In the genomic region with DNA sequence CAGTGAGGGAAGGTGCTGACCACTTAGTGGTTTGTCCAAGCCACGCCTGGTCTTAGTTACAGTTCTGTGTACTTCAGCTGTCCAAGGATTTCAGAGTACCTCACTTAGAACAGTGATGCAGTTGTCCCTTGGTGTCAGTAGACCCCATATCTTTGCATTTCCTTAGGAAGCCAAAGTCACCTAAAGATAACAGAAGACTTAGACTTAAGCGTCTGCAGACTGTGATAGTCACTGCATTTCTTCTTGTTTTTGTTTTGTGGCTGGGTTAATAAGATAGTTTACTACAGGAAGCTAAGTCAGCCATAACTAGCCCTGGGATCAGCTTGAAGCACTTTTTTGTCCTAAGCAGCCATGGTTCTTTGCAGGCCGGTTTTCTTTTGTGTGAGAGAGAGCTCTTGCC, we compare ENCODE assay signal across 23 mouse cellular contexts. TPM values are rescaled to one million over a fixed set of nuclear protein-coding genes. Genes with fewer than 3 reads are reported as not detected.
A peak's percentile ranks its signal among the peaks of the same experiment; 100 is the strongest.
DNase-seq lines count a peak whose midpoint lies in the region; ATAC-seq lines count a peak whose summit lies in the region.
"Had no signal": no experiment of that assay in that cellular context is flagged by ENCODE, and none has a peak within 500 bp of the region (broad histone marks: within the 10 kb centered on the region; RNA-seq: fewer than 3 reads in every experiment).

No protein-coding gene starts in this region.

- H3K27ac ChIP-seq in liver, embryonic 11.5 days (ENCODE audit: low read depth, low read length), result peak overlapping the region; percentile 74
- peak overlapping the region; percentile 77 for H3K27ac ChIP-seq in liver, embryonic 12.5 days
- H3K27ac ChIP-seq in liver, embryonic 16.5 days (ENCODE audit: low read length), result no peak overlapping the region; the same call in 1 of the 2 replicates
- H3K27ac ChIP-seq in intestine, embryonic 15.5 days, result no peak overlapping the region
- no peak overlapping the region for H3K27ac ChIP-seq in hindbrain, embryonic 11.5 days (ENCODE audit: low read depth, low read length)
- H3K27ac ChIP-seq: embryonic facial prominence, embryonic 10.5 days; heart, embryonic 10.5 days; hindbrain, embryonic 14.5 days had no signal

- peak; percentile 72 for ATAC-seq in liver, embryonic 11.5 days (replicated peaks; ENCODE audit: low FRiP score)
- ATAC-seq in liver, embryonic 12.5 days, result peak; percentile 78
- ATAC-seq in liver, embryonic 16.5 days (ENCODE audit: low read depth), result peak; percentile 54
- ATAC-seq in intestine, embryonic 15.5 days, result no peak
- no peak for ATAC-seq in hindbrain, embryonic 11.5 days (ENCODE audit: low FRiP score)
- ATAC-seq: activated CD4-positive, CD25-positive, alpha-beta regulatory T cell, adult 4 months; CD4-positive, CD25-positive, alpha-beta regulatory T cell, adult 4 months; forebrain, embryonic 14.5 days; Patski had no signal

- no peaks in the 10 kb centered on the region; the same call in 1 of the 2 replicates for H3K9me3 ChIP-seq in liver, embryonic 11.5 days (ENCODE audit: control insufficient read depth, low read length)
- no peaks in the 10 kb centered on the region; the same call in 1 of the 2 replicates for H3K9me3 ChIP-seq in liver, embryonic 12.5 days (replicated peaks)
- no peaks in the 10 kb centered on the region for H3K9me3 ChIP-seq in liver, embryonic 16.5 days (replicated peaks; ENCODE audit: control insufficient read depth, low read length)
- no peaks in the 10 kb centered on the region for H3K9me3 ChIP-seq in intestine, embryonic 15.5 days
- no peaks in the 10 kb centered on the region for H3K9me3 ChIP-seq in hindbrain, embryonic 11.5 days (ENCODE audit: control insufficient read depth, low read length)
- H3K9me3 ChIP-seq: embryonic facial prominence, embryonic 10.5 days; G1E; heart, embryonic 10.5 days had no signal

- H3K4me3 ChIP-seq in liver, embryonic 11.5 days (ENCODE audit: low read depth, low read length), result no peak overlapping the region
- H3K4me3 ChIP-seq in liver, embryonic 12.5 days, result no peak overlapping the region
- no peak overlapping the region for H3K4me3 ChIP-seq in liver, embryonic 16.5 days (ENCODE audit: low read depth, low read length)
- no peak overlapping the region for H3K4me3 ChIP-seq in intestine, embryonic 15.5 days (replicated peaks)
- H3K4me3 ChIP-seq in hindbrain, embryonic 11.5 days (ENCODE audit: low read depth, low read length), result no peak overlapping the region
- H3K4me3 ChIP-seq: embryonic facial prominence, embryonic 10.5 days; heart, embryonic 10.5 days had no signal

- no peaks in the 10 kb centered on the region for H3K27me3 ChIP-seq in liver, embryonic 11.5 days (replicated peaks; ENCODE audit: control insufficient read depth, insufficient read depth, low read length)
- no peaks in the 10 kb centered on the region for H3K27me3 ChIP-seq in liver, embryonic 12.5 days (replicated peaks)
- H3K27me3 ChIP-seq in liver, embryonic 16.5 days (ENCODE audit: control insufficient read depth, insufficient read depth, low read depth, low read length), result no peaks in the 10 kb centered on the region
- no peaks in the 10 kb centered on the region for H3K27me3 ChIP-seq in intestine, embryonic 15.5 days (replicated peaks)
- no peaks in the 10 kb centered on the region for H3K27me3 ChIP-seq in hindbrain, embryonic 11.5 days (ENCODE audit: control insufficient read depth, insufficient read depth, low read length)
- H3K27me3 ChIP-seq: Patski had no signal

- DNase-seq in liver, embryonic 11.5 days (ENCODE audit: low spot score), result no peak
- DNase-seq in liver, result no peak
- no peak for DNase-seq in lung, adult 18-20 months
- no peak for DNase-seq in hindbrain, embryonic 11.5 days (ENCODE audit: low spot score)
- DNase-seq: adrenal gland, postnatal 14 days; B cell, adult 2 months; cerebellum, adult 18-20 months; cerebellum, adult 9-11 months; cerebellum, postnatal 36 days; gastrocnemius, postnatal 36 days; heart, adult 11 months; heart, postnatal 10 days had no signal

- peaks cover 67% of the 10 kb centered on the region for H3K36me3 ChIP-seq in liver, embryonic 11.5 days (ENCODE audit: control insufficient read depth, insufficient read depth, low read length)
- H3K36me3 ChIP-seq in liver, embryonic 12.5 days, result peaks cover 95% of the 10 kb centered on the region
- H3K36me3 ChIP-seq in liver, embryonic 16.5 days (ENCODE audit: control insufficient read depth, insufficient read depth), result peaks cover 69% of the 10 kb centered on the region
- H3K36me3 ChIP-seq in intestine, embryonic 15.5 days, result peaks cover 57% of the 10 kb centered on the region
- H3K36me3 ChIP-seq in hindbrain, embryonic 11.5 days (ENCODE audit: control insufficient read depth, insufficient read depth, low read length), result peaks cover 22% of the 10 kb centered on the region; the same call in 1 of the 2 replicates

- peak overlapping the region; percentile 22; the same call in 1 of the 2 replicates for H3K9ac ChIP-seq in liver, embryonic 11.5 days (ENCODE audit: low read depth, low read length)
- H3K9ac ChIP-seq in liver, embryonic 12.5 days, result no peak overlapping the region
- no peak overlapping the region for H3K9ac ChIP-seq in liver, embryonic 16.5 days (ENCODE audit: low read depth, low read length)
- H3K9ac ChIP-seq in intestine, embryonic 15.5 days, result no peak overlapping the region
- no peak overlapping the region for H3K9ac ChIP-seq in hindbrain, embryonic 11.5 days (ENCODE audit: low read depth, low read length)
- H3K9ac ChIP-seq: hindbrain, embryonic 14.5 days had no signal

- no peak overlapping the region; the same call in 1 of the 2 replicates for H3K4me2 ChIP-seq in liver, embryonic 11.5 days
- H3K4me2 ChIP-seq in liver, embryonic 12.5 days, result peak overlapping the region; percentile 7; the same call in 1 of the 2 replicates
- H3K4me2 ChIP-seq in liver, embryonic 16.5 days (ENCODE audit: low read depth, low read length), result no peak overlapping the region
- no peak overlapping the region for H3K4me2 ChIP-seq in intestine, embryonic 15.5 days (replicated peaks)
- no peak overlapping the region for H3K4me2 ChIP-seq in hindbrain, embryonic 11.5 days (replicated peaks; ENCODE audit: low read depth, low read length)
- H3K4me2 ChIP-seq: hindbrain, embryonic 14.5 days had no signal

- WGBS in liver, embryonic 11.5 days, result 58% methylated on average over 3 of the region's 3 CpGs
- WGBS in liver, embryonic 12.5 days (ENCODE audit: insufficient replicate concordance), result 30% methylated on average over 3 of the region's 3 CpGs
- WGBS in liver, embryonic 16.5 days (ENCODE audit: insufficient replicate concordance), result 33% methylated on average over 3 of the region's 3 CpGs
- 93% methylated on average over 3 of the region's 3 CpGs for WGBS in intestine, embryonic 15.5 days
- 89% methylated on average over 3 of the region's 3 CpGs for WGBS in hindbrain, embryonic 11.5 days

- peaks cover 8% of the 10 kb centered on the region for H3K4me1 ChIP-seq in liver, embryonic 11.5 days (replicated peaks; ENCODE audit: control insufficient read depth, insufficient read depth, low read length)
- peaks cover 15% of the 10 kb centered on the region for H3K4me1 ChIP-seq in liver, embryonic 12.5 days
- H3K4me1 ChIP-seq in liver, embryonic 16.5 days (ENCODE audit: control insufficient read depth, low read depth, low read length), result no peaks in the 10 kb centered on the region
- no peaks in the 10 kb centered on the region for H3K4me1 ChIP-seq in intestine, embryonic 15.5 days (replicated peaks)
- H3K4me1 ChIP-seq in hindbrain, embryonic 11.5 days (replicated peaks; ENCODE audit: control insufficient read depth, insufficient read depth, low read length), result no peaks in the 10 kb centered on the region
- H3K4me1 ChIP-seq: embryonic facial prominence, embryonic 10.5 days; heart, embryonic 10.5 days had no signal

RNA-seq across cellular contexts. Expression of gene Atg16l1, which starts 14.8 kb away (rescaled TPM):
- 27.3 and 29.4 TPM in 2 replicates for polyA plus RNA-seq in liver, embryonic 11.5 days (2014; fragmentation: Nextera tagmentation; extraction: Ambion mirVana)
- 19.5 and 21.9 TPM in 2 replicates for polyA plus RNA-seq in liver, embryonic 12.5 days (2016; fragmentation: Nextera tagmentation; extraction: Ambion mirVana)
- polyA plus RNA-seq in liver, embryonic 16.5 days (2015; fragmentation: Nextera tagmentation; extraction: Ambion mirVana), result 14.0 and 14.7 TPM in 2 replicates
- polyA plus RNA-seq in intestine, embryonic 15.5 days (2015; fragmentation: Nextera tagmentation; extraction: Ambion mirVana), result 25.4 and 26.6 TPM in 2 replicates
- polyA plus RNA-seq in hindbrain, embryonic 11.5 days (2014; fragmentation: Nextera tagmentation; extraction: Ambion mirVana), result 37.8 and 39.7 TPM in 2 replicates

RNA-seq across cellular contexts. Expression of gene Sag, which starts 33.0 kb away (rescaled TPM):
- polyA plus RNA-seq in liver, embryonic 11.5 days (2014; fragmentation: Nextera tagmentation; extraction: Ambion mirVana), result 3.0 and 3.3 TPM in 2 replicates
- polyA plus RNA-seq in liver, embryonic 12.5 days (2016; fragmentation: Nextera tagmentation; extraction: Ambion mirVana), result 1.4 and 1.5 TPM in 2 replicates
- polyA plus RNA-seq in liver, embryonic 16.5 days (2015; fragmentation: Nextera tagmentation; extraction: Ambion mirVana), result 0.46 and 0.50 TPM in 2 replicates
- polyA plus RNA-seq in intestine, embryonic 15.5 days (2015; fragmentation: Nextera tagmentation; extraction: Ambion mirVana), result 0.78 and 0.88 TPM in 2 replicates
- polyA plus RNA-seq in hindbrain, embryonic 11.5 days (2014; fragmentation: Nextera tagmentation; extraction: Ambion mirVana), result 1.8 and 2.6 TPM in 2 replicates
- polyA plus RNA-seq: G1E had no signal

Comparison
In these comparisons a context has a peak if more than half of its experiments do, and no peak if none do; other contexts are left out.
1. H3K27ac ChIP-seq: peak in liver, embryonic 11.5 days (single experiment) and liver, embryonic 12.5 days (single experiment); none in liver, embryonic 16.5 days (single experiment), intestine, embryonic 15.5 days (single experiment) and hindbrain, embryonic 11.5 days (single experiment).
2. ATAC-seq: peak in liver, embryonic 11.5 days (single experiment), liver, embryonic 12.5 days (single experiment) and liver, embryonic 16.5 days (single experiment); none in intestine, embryonic 15.5 days (single experiment) and hindbrain, embryonic 11.5 days (single experiment).